In genomic region chr3:33360030-33360429, GRCm38 (mm10) we compare ENCODE assay signal across 26 mouse cellular contexts.
"Had no signal": no experiment of that assay in that cellular context is flagged by ENCODE, and none has a peak within 500 bp of the region (broad histone marks: within the 10 kb centered on the region; RNA-seq: fewer than 3 reads in every experiment).

No protein-coding gene starts in this region.

- DNase-seq: gastrocnemius, postnatal 14 days; gastrocnemius, postnatal 36 days; heart, adult 11 months; heart, adult 2 months; heart, postnatal 14 days; heart, postnatal 36 days; kidney, adult 11 months; kidney, adult 2 months; kidney, adult 9 months; kidney, postnatal 14 days; kidney, postnatal 36 days; layer of hippocampus, postnatal 36 days; left cerebral cortex, postnatal 4 days had no signal

- H3K4me2 ChIP-seq: heart, embryonic 11.5 days; heart, embryonic 13.5 days; heart, embryonic 15.5 days; hindbrain, embryonic 13.5 days; hindbrain, embryonic 15.5 days; kidney, embryonic 15.5 days; limb, embryonic 13.5 days; limb, embryonic 15.5 days; liver, embryonic 12.5 days had no signal

- H3K9me3 ChIP-seq: heart, embryonic 13.5 days; heart, embryonic 15.5 days; hindbrain, embryonic 15.5 days; kidney, embryonic 15.5 days; limb, embryonic 13.5 days; limb, embryonic 15.5 days; liver, embryonic 12.5 days had no signal

- H3K4me3 ChIP-seq: heart, adult 2 months; heart, embryonic 13.5 days; heart, embryonic 15.5 days; hindbrain, embryonic 13.5 days; hindbrain, embryonic 15.5 days; kidney, embryonic 15.5 days; limb, embryonic 13.5 days; limb, embryonic 15.5 days; liver, embryonic 12.5 days had no signal

- H3K27me3 ChIP-seq: heart, embryonic 13.5 days; heart, embryonic 15.5 days; hindbrain, embryonic 13.5 days; hindbrain, embryonic 15.5 days; kidney, embryonic 15.5 days; limb, embryonic 13.5 days; limb, embryonic 15.5 days; liver, embryonic 12.5 days had no signal

- H3K4me1 ChIP-seq: heart, embryonic 13.5 days; heart, embryonic 15.5 days; hindbrain, embryonic 13.5 days; hindbrain, embryonic 15.5 days; kidney, embryonic 15.5 days; limb, embryonic 13.5 days; limb, embryonic 15.5 days; liver, embryonic 12.5 days had no signal

- ATAC-seq: hindbrain, postnatal 0 days; intestine, embryonic 16.5 days; liver, embryonic 12.5 days had no signal

- H3K36me3 ChIP-seq: heart, embryonic 13.5 days; heart, embryonic 15.5 days; hindbrain, embryonic 13.5 days; hindbrain, embryonic 15.5 days; kidney, embryonic 15.5 days; limb, embryonic 13.5 days; limb, embryonic 15.5 days; liver, embryonic 12.5 days had no signal

- H3K9ac ChIP-seq: heart, embryonic 13.5 days; heart, embryonic 15.5 days; hindbrain, embryonic 13.5 days; hindbrain, embryonic 15.5 days; kidney, embryonic 15.5 days; limb, embryonic 13.5 days; limb, embryonic 15.5 days; liver, embryonic 12.5 days; liver, embryonic 14.5 days had no signal

- H3K27ac ChIP-seq: heart, adult 2 months; heart, embryonic 13.5 days; heart, embryonic 15.5 days; hindbrain, embryonic 13.5 days; hindbrain, embryonic 15.5 days; hindbrain, postnatal 0 days; kidney, embryonic 15.5 days; kidney, postnatal 0 days; limb, embryonic 13.5 days; limb, embryonic 15.5 days; liver, embryonic 12.5 days; liver, embryonic 14.5 days had no signal
